Mouse (Mus musculus) gonadal fat pad, adult 2 months (tissue): ENCODE data around the gene Fam122a. TPM values are rescaled to one million over a fixed set of nuclear protein-coding genes. Genes with fewer than 3 reads are reported as not detected.

Source experiments
- DNase-seq: peaks from one replicate; pipeline ENCODE4 v3.0.0-alpha.2; 2012; ENCODE audit warnings: low read depth
- polyA plus RNA-seq: library from polyadenylated mRNA; depleted of rRNA; stranded (reverse); fragments of >200 nt; gene quantifications from 2 replicates; pipeline ENCODE4 v1.2.3, GENCODE M21; 2012; rRNA removed

Fam122a gene
- polyA plus RNA-seq: 27.4 and 31.2 TPM in 2 replicates

GRCm38 (mm10) chr19:24476929-24477882 lies at the start of gene Fam122a:
TSS of gene Fam122a (minus strand) at chr19:24477356.
- no peak for DNase-seq

GRCm38 (mm10) chr19:24523476-24524313 lies 46.5 kb upstream of the Fam122a start:
- DNase-seq: no peak

GRCm38 (mm10) chr19:24521997-24522396 lies 44.8 kb upstream of the Fam122a start:
- DNase-seq: no peak

- DNase-seq: no peak
Observed at GRCm38 (mm10) chr19:24521146-24521545, 44.0 kb upstream of the Fam122a start.

- no peak for DNase-seq
Observed at GRCm38 (mm10) chr19:24519732-24520409, 42.7 kb upstream of the Fam122a start.

GRCm38 (mm10) chr19:24518384-24518783 lies 41.2 kb upstream of the Fam122a start:
- no peak for DNase-seq

GRCm38 (mm10) chr19:24517057-24517456 lies 39.9 kb upstream of the Fam122a start:
- no peak for DNase-seq

GRCm38 (mm10) chr19:24515941-24516340 lies 38.8 kb upstream of the Fam122a start:
- no peak for DNase-seq

GRCm38 (mm10) chr19:24514661-24515642 lies 37.8 kb upstream of the Fam122a start:
- no peak for DNase-seq

- no peak for DNase-seq
Observed at GRCm38 (mm10) chr19:24513105-24513843, 36.1 kb upstream of the Fam122a start.

GRCm38 (mm10) chr19:24511939-24512338 lies 34.8 kb upstream of the Fam122a start:
- DNase-seq: no peak

GRCm38 (mm10) chr19:24509391-24509790 lies 32.2 kb upstream of the Fam122a start:
- no peak for DNase-seq

GRCm38 (mm10) chr19:24508087-24508767 lies 31.1 kb upstream of the Fam122a start:
- DNase-seq: no peak

- DNase-seq: no peak
Observed at GRCm38 (mm10) chr19:24502736-24503421, 25.7 kb upstream of the Fam122a start.

- no peak for DNase-seq
Observed at GRCm38 (mm10) chr19:24501525-24501924, 24.4 kb upstream of the Fam122a start.

GRCm38 (mm10) chr19:24500431-24500830 lies 23.3 kb upstream of the Fam122a start:
- DNase-seq: no peak

GRCm38 (mm10) chr19:24499291-24499690 lies 22.1 kb upstream of the Fam122a start:
- DNase-seq: no peak

GRCm38 (mm10) chr19:24493887-24494286 lies 16.7 kb upstream of the Fam122a start:
- no peak for DNase-seq

- DNase-seq: no peak
Observed at GRCm38 (mm10) chr19:24491824-24492223, 14.7 kb upstream of the Fam122a start.
